Mouse (Mus musculus): ENCODE measurements at regions not wholly inside any gene's neighbourhood (a gene's known extent, or its start where the extent isn't known, plus 50 kb on each side); places are given as distances from the start of the nearest gene placed in this dataset.

DNA sequence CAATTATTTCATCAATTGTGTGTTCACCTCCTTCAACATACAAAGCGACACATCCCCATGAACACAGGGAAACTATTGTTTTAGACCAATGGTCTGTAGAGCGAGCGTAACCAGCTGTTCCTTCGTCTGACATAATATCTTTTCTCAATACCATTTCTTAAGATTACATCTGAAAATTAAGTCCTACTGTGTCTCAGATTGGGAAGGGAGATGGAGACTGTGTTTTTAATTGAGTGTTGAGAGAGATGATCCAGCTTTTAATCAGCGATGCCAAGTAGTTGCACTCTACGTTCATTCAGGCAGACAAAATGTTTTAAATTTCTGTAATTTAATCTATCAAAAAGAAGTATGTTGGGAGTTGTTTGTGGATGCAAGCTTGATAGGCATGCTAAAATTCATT lies 445.3 kb downstream of the Hdgfl1 start:
- no peak overlapping the region for H3K4me2 ChIP-seq
- peak; percentile 93 for DNase-seq
- ATAC-seq (ENCODE audit: insufficient read depth): peak; percentile 91
- H3K27ac ChIP-seq (ENCODE audit: low read depth): no peak overlapping the region
- 46% methylated on average over 6 of the region's 6 CpGs for WGBS
- H3K4me1 ChIP-seq (ENCODE audit: insufficient read depth): no peaks in the 10 kb centered on the region; the same call in 1 of the 2 replicates
- no peak overlapping the region for H3K9ac ChIP-seq
- no peaks in the 10 kb centered on the region for H3K27me3 ChIP-seq (ENCODE audit: insufficient read depth, low read length)
- no peak for TF ChIP-seq CTCF (IDR thresholded peaks at IDR 0.05; ENCODE audit: low read depth)
- H3K9me3 ChIP-seq (ENCODE audit: low read depth, low read length): no peaks in the 10 kb centered on the region
- no peaks in the 10 kb centered on the region for H3K36me3 ChIP-seq (ENCODE audit: insufficient read depth)
- no peak overlapping the region for H3K4me3 ChIP-seq (ENCODE audit: low read depth, low read length)

DNA sequence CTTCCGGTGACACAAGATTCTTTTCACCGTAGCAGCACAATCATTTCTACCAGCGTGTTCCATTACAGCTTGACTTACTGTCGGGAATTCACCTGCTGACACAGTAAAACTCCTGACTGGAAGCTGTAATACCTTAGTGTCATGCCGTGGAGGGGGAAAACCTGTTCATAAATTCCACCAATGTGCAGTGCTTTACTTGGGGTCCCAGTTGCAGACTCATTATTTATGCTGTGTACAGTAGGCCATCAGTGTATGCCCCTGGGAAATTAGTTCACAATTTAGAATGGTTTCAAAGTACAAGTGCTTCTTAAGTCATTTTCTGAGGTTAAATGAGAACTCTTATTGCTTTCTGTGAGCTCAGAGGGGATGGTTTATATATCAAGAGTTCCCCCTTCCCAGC lies 451.4 kb downstream of the Hdgfl1 start:
- Histone ChIP-seq H3K4me2 (no peak overlapping the region), H3K27me3 (ENCODE audit: insufficient read depth, low read length) (no peaks in the 10 kb centered on the region), H3K27ac (ENCODE audit: low read depth) (no peak overlapping the region), H3K4me3 (ENCODE audit: low read depth, low read length) (no peak overlapping the region), H3K4me1 (ENCODE audit: insufficient read depth) (no peaks in the 10 kb centered on the region; the same call in 1 of the 2 replicates), H3K9me3 (ENCODE audit: low read depth, low read length) (no peaks in the 10 kb centered on the region), H3K36me3 (ENCODE audit: insufficient read depth) (no peaks in the 10 kb centered on the region), H3K9ac (no peak overlapping the region)
- no peak for DNase-seq
- TF ChIP-seq CTCF (IDR thresholded peaks at IDR 0.05; ENCODE audit: low read depth): no peak
- no peak for ATAC-seq (ENCODE audit: insufficient read depth)
- WGBS: 81% methylated on average over 5 of the region's 5 CpGs

DNA sequence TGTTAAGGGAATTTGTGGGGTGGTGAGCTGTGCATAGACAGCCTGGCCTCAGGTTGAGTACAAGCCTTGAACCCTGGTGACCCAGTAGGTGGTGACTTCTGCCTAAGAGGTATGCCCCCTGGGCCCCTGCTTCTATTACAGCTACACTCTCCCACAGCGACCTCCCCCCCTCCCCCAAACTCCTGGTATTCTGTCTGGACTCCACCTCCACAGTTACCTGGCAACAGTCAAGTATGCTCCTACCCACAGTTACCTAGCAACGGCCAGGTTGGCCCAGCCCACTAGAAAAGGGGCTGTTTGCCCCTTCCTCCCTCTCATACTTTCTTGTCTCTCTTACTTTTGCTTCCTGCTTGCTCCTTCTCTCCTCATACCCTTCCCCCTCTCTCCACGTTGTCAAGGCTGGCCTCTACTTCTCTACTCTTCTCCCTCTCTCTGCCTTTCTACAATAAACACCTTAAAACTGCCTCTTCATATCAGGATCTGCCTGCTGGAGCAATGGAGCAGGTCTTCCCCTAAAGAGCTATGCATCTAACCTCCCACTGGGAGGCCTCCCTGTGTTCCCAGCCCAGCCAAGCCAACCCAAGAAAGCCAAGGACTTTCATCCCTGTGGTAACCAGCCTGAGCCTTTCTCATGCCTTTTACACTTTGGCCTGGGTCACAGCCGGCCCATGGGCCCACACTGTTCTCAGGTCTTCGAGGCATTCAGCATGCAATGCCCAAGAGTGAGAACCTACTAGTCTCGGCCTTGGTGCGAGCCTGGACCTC lies 457.5 kb downstream of the Hdgfl1 start:
- Histone ChIP-seq H3K27me3 (ENCODE audit: insufficient read depth, low read length) (no peaks in the 10 kb centered on the region), H3K36me3 (ENCODE audit: insufficient read depth) (no peaks in the 10 kb centered on the region), H3K4me3 (ENCODE audit: low read depth, low read length) (no peak overlapping the region), H3K27ac (ENCODE audit: low read depth) (no peak overlapping the region), H3K9ac (no peak overlapping the region), H3K4me1 (ENCODE audit: insufficient read depth) (no peaks in the 10 kb centered on the region), H3K4me2 (no peak overlapping the region), H3K9me3 (ENCODE audit: low read depth, low read length) (no peaks in the 10 kb centered on the region)
- peak; percentile 38; the same call in 1 of the 2 replicates for ATAC-seq (ENCODE audit: insufficient read depth)
- TF ChIP-seq CTCF (IDR thresholded peaks at IDR 0.05; ENCODE audit: low read depth): no peak
- 64% methylated on average over 7 of the region's 7 CpGs for WGBS
- DNase-seq: peak; percentile 46

DNA sequence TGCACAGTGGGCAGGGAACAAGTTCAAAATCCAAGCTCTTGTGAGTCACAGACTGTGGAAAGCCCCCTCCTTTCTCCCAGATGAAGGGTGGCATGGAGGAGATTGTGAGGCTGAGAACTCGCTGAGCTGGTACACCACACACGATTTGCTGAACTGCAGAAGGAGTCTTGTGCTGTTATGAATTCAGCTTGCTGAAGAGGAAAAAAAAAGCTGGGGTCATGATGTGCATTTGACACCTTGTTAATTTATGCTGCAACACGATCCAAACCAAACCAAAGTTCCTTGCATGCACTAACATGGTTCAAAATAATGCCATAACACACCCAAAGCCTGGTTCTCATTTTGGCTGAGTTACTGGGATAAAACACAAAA lies 485.9 kb downstream of the Hdgfl1 start:
- ATAC-seq (ENCODE audit: insufficient read depth) (no peak), DNase-seq (no peak)
- Histone ChIP-seq H3K9me3 (ENCODE audit: low read depth, low read length) (no peaks in the 10 kb centered on the region), H3K27me3 (ENCODE audit: insufficient read depth, low read length) (no peaks in the 10 kb centered on the region), H3K4me1 (ENCODE audit: insufficient read depth) (no peaks in the 10 kb centered on the region), H3K4me2 (no peak overlapping the region), H3K36me3 (ENCODE audit: insufficient read depth) (no peaks in the 10 kb centered on the region), H3K4me3 (ENCODE audit: low read depth, low read length) (no peak overlapping the region), H3K27ac (ENCODE audit: low read depth) (peak overlapping the region; percentile 20; the same call in 1 of the 2 replicates), H3K9ac (no peak overlapping the region)
- no peak for TF ChIP-seq CTCF (IDR thresholded peaks at IDR 0.05; ENCODE audit: low read depth)
- WGBS: 51% methylated on average over 3 of the region's 3 CpGs

DNA sequence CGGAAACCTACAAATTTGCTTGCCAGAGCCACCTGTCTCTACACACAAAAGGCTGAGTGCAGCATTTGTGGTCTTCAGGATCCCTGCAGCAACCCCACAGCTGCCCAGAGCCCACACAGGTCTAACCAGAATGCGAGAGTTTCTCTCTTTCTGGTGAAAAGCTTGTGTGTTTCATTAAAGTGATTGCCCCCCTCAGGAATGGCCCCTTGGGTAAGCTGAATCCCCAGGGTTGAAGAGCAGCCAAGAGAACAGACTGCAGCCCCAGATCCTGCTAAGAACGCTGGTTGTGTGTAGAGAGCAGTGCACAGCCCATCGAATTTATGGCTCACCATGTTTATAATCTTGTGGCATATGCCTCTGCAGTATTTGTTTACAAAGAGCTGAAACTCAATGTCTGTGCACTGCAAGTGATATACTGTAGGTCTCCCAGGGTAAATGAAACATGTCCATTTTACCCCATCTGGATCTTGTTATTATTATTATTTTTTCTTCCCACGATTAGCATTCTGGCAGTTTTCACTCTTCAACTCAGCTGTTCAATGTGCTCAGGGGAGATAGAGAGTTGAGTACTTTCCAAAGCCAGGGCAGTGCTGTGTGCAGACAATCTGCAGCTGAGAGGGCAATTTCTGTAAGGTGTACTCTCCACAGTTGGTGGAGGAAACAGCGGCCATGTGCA lies 486.4 kb downstream of the Hdgfl1 start:
- DNase-seq (peak; percentile 53), ATAC-seq (ENCODE audit: insufficient read depth) (peak; percentile 91)
- Histone ChIP-seq H3K4me3 (ENCODE audit: low read depth, low read length) (no peak overlapping the region), H3K36me3 (ENCODE audit: insufficient read depth) (no peaks in the 10 kb centered on the region), H3K4me2 (no peak overlapping the region), H3K9ac (no peak overlapping the region), H3K27me3 (ENCODE audit: insufficient read depth, low read length) (no peaks in the 10 kb centered on the region), H3K27ac (ENCODE audit: low read depth) (peak overlapping the region; percentile 20; the same call in 1 of the 2 replicates), H3K9me3 (ENCODE audit: low read depth, low read length) (no peaks in the 10 kb centered on the region), H3K4me1 (ENCODE audit: insufficient read depth) (no peaks in the 10 kb centered on the region)
- 47% methylated on average over 6 of the region's 6 CpGs for WGBS
- no peak for TF ChIP-seq CTCF (IDR thresholded peaks at IDR 0.05; ENCODE audit: low read depth)

DNA sequence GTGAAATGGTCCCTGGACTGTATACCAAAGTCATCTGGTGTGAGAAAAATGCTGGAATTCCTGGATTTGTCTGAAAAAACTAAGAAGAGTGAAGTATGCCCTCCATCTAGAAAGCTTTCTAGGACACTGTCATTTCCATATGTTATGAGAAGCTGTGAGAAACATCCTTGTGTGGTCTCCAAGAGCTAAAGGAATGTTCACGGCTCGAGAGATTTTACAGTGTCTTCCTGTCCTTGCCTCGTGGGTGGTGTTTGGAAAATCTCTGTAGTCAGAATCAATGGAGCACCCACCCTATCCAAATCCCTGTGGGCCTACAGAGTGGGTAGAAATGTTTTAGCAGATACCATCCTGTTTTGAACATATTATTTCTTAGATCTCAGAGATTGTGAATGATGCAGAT lies 487.7 kb downstream of the Hdgfl1 start:
- WGBS: 53% methylated on average over 3 of the region's 3 CpGs
- Histone ChIP-seq H3K4me2 (no peak overlapping the region), H3K27ac (ENCODE audit: low read depth) (no peak overlapping the region), H3K9me3 (ENCODE audit: low read depth, low read length) (no peaks in the 10 kb centered on the region), H3K36me3 (ENCODE audit: insufficient read depth) (no peaks in the 10 kb centered on the region), H3K4me1 (ENCODE audit: insufficient read depth) (no peaks in the 10 kb centered on the region), H3K4me3 (ENCODE audit: low read depth, low read length) (no peak overlapping the region), H3K9ac (no peak overlapping the region), H3K27me3 (ENCODE audit: insufficient read depth, low read length) (no peaks in the 10 kb centered on the region)
- no peak for ATAC-seq (ENCODE audit: insufficient read depth)
- TF ChIP-seq CTCF (IDR thresholded peaks at IDR 0.05; ENCODE audit: low read depth): no peak
- DNase-seq: peak; percentile 7

DNA sequence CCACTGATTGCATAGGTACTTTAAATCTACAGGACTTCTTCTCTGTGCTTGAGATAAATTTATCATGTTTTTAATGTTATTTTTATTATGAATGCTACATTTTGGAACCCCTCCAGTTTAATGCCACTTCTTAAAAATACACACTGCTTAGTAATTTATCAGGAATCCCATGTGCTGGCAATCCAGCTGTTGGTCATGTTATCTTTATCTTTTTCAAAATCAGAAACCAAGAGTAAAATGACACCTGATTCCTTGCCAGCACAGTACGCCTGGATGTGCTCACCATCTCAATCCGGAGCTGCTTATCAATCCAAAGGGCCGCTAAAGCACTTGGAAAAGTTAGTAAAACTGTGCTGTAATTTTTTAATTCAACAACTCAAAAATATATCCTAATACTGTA lies 497.1 kb downstream of the Hdgfl1 start:
- DNase-seq (no peak), ATAC-seq (ENCODE audit: insufficient read depth) (no peak)
- Histone ChIP-seq H3K4me1 (ENCODE audit: insufficient read depth) (no peaks in the 10 kb centered on the region), H3K27me3 (ENCODE audit: insufficient read depth, low read length) (no peaks in the 10 kb centered on the region), H3K4me3 (ENCODE audit: low read depth, low read length) (no peak overlapping the region), H3K27ac (ENCODE audit: low read depth) (no peak overlapping the region), H3K36me3 (ENCODE audit: insufficient read depth) (no peaks in the 10 kb centered on the region), H3K4me2 (no peak overlapping the region), H3K9me3 (ENCODE audit: low read depth, low read length) (no peaks in the 10 kb centered on the region), H3K9ac (no peak overlapping the region)
- 54% methylated on average over 3 of the region's 3 CpGs for WGBS
- TF ChIP-seq CTCF (IDR thresholded peaks at IDR 0.05; ENCODE audit: low read depth): no peak

Data from lung, embryonic 14.5 days (tissue).